Mouse (Mus musculus): ENCODE measurements around the gene 2310011J03Rik.
"Not testable (repeated sequence)": the region's sequence is repeated elsewhere in the genome, so short reads cannot be mapped to it uniquely, and the experiment has no call there.

The 2310011J03Rik gene

GRCm38 (mm10) chr10:80320340-80320760 lies at the start of gene 2310011J03Rik:
Gene 2310011J03Rik, minus strand, starts transcription at chr10:80320537.
- peak; percentile 88 for DNase-seq (ENCODE audit: low read depth, low spot score)

DNA sequence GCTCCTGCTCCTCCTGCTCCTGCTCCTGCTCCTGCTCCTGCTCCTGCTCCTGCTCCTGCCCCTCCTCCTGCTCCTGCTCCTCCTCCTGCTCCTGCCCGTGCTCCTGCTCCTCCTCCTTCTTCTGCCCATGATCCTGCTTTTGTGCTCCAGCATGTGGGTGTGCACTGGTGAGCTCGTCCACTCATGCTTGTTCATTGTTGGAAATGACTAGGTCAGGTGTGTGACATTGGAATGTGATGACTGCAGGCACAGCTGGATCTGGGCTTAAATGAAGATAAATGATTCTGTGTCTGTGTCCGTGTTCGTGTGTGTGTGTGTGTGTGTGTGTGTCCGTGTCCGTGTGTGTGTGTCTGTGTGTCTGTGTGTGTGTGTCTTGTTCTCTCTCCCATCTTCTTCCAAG lies 48.1 kb upstream of the 2310011J03Rik start:
- no peak for DNase-seq (ENCODE audit: low read depth, low spot score)

- no peak for DNase-seq (ENCODE audit: low read depth, low spot score)
Measured at GRCm38 (mm10) chr10:80367954-80368353, 47.6 kb upstream of the 2310011J03Rik start.

DNA sequence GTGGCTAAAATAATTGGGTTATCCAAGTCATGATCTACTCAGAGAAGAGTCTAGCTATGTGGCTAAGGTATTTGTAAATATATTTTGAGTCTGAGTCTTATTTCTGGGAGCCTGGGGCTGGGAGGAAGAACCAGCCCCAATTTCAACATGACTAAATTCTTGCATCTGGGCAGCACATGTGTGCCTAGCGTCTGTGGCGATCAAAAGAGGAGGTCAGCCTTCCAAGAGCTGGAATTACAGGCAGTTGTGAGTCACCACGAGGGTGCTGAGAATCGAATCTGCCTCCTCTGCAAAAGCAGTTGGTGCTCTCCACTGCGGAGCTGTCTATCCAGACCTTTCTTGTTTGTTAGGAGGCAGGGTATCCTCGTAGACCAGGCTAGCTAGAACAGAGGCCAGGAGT lies 45.4 kb upstream of the 2310011J03Rik start:
- no peak for DNase-seq (ENCODE audit: low read depth, low spot score)

GRCm38 (mm10) chr10:80363734-80364133 lies 43.4 kb upstream of the 2310011J03Rik start:
- no peak for DNase-seq (ENCODE audit: low read depth, low spot score)

DNA sequence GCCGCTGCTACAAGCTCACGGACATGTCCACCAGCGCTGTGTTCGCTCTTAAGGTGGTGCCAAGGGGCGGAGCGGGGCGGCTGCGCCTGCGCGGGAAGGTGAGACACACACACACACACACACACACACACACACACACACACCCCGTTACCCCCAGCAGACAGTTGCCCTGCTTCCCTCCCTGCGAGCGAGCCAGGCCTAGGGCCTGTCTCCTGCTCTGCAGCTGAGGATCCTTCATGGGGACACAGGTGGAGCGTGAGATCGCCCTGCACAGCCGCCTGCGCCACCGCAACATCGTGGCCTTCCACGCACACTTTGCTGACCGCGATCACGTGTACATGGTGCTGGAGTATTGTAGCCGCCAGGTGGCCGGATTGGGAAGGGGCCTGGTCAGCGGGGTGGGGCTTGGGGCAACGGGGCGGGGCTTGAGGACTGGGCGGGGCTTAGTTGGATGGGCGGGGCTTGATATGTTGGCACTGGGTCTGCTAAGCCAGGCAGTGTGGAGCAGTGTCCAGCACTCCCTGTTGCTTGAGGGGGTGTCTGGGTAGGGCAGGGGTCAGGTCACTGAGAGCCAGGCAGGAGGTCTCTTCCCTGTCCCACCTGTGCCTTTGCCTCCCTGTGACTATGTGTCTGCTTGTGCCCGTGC lies 37.8 kb upstream of the 2310011J03Rik start:
- no peak for DNase-seq (ENCODE audit: low read depth, low spot score)

DNA sequence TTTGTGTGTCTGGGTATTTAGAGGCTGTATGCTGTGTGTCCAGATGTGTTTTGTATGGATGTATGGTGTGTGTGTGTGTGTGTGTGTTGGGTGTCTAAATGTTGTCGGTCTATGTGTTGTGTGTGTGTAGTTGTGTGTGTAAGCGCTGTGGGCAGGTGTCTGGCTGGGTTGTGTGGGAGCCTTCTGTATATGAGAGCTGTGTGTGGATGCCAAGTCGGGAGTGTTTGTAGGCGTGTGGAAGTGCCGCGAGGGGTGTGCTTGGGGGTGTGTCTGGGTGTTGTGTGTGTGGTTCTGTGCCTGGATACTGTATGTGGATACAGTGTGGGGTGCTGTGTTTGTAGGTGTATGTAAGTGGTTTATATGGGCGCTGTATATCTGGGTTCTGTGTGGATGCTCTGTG lies 37.0 kb upstream of the 2310011J03Rik start:
- DNase-seq (ENCODE audit: low read depth, low spot score): no peak

- DNase-seq (ENCODE audit: low read depth, low spot score): no peak
Measured at GRCm38 (mm10) chr10:80356737-80357136, 36.4 kb upstream of the 2310011J03Rik start.

- DNase-seq (ENCODE audit: low read depth, low spot score): no peak
Measured at GRCm38 (mm10) chr10:80356001-80356682, 35.8 kb upstream of the 2310011J03Rik start, which contains the start of gene Plk5. Gene Plk5, plus strand, starts transcription at chr10:80356459.

GRCm38 (mm10) chr10:80355431-80355830 lies 35.1 kb upstream of the 2310011J03Rik start:
- no peak for DNase-seq (ENCODE audit: low read depth, low spot score)

DNA sequence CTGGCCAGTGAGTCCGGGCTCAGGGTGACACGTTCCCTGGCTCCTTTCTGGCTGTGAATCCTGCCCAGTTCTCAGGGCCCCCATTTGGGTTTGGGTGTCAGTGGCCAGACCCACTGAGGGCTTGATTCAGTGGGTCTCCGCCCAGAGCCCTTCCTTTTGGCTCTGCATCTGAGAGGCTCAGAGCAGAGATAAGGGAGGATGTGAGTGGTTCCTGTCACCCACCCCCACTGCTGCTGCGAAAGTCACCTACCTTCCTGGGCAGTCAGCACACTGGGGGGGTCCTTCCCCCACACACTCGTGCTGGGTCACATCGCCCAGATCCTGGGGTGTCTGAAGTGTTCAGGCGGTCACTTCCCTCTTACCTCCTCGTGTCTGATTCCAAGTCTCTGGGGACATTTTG lies 32.4 kb upstream of the 2310011J03Rik start:
- DNase-seq (ENCODE audit: low read depth, low spot score): no peak

DNA sequence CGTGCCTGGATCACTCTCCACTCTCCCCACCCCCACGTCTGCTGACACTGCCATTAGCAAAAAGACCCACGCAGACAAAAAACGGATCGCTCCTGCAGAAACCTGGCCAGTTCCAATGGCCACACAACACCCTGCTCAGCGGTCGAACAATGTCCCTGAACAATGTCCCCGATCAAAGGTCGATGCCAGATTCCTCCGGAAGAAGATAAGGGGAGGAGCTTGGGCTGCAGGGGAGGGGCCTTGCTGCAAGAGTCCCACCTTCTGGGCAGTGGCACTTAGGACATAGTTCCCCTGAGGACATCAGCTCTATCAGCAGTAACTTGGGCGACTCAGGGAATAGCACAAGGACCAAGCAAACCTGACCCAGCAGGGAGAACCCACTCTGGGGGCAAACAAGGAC lies 31.6 kb upstream of the 2310011J03Rik start:
- no peak for DNase-seq (ENCODE audit: low read depth, low spot score)

DNA sequence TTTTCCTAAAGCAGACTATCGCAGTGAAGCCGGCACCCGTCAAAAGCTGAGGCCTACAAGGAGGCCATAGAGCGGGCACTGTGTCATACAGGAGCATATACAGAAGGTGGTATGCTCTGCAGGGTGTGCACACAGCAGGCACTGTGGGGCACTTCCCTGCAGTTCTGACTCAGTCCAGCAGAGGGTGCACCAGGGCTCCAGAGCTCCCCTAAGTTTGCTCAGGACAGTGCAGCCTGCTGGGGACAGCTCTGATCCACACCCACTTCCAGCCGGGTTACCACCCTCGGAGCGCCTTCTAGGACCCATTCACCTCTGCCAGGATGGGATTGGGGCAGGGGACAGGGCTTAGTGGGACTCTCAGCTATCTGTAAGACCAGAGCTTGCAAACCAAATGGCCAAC lies 30.0 kb upstream of the 2310011J03Rik start:
- DNase-seq (ENCODE audit: low read depth, low spot score): peak; percentile 89

DNA sequence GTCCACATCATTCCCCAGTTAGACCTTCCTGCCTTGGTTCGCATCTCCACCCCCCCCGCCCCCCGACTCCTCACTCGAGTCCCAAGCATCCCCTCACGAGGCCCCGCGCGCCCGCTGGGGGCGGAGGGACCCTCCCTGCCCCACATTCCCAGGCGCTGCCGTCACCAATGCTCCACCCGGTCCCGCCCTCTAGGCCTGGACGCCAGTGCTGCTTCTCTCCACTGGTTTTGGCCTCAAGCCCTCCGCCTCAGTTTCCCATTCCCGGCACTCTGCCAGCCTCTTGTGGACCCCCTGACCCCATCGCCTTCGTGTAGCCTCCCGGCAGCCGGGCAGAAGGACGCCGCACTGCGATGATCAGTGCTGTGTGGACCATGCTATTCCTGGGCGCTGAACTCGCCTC lies 28.6 kb upstream of the 2310011J03Rik start:
- no peak for DNase-seq (ENCODE audit: low read depth, low spot score)

GRCm38 (mm10) chr10:80348244-80348781 lies 28.0 kb upstream of the 2310011J03Rik start, which contains the start of gene Adamtsl5:
Gene Adamtsl5, minus strand, starts transcription at chr10:80348412.
- DNase-seq (ENCODE audit: low read depth, low spot score): no peak

GRCm38 (mm10) chr10:80347514-80347967 lies 27.2 kb upstream of the 2310011J03Rik start:
- DNase-seq (ENCODE audit: low read depth, low spot score): no peak

DNA sequence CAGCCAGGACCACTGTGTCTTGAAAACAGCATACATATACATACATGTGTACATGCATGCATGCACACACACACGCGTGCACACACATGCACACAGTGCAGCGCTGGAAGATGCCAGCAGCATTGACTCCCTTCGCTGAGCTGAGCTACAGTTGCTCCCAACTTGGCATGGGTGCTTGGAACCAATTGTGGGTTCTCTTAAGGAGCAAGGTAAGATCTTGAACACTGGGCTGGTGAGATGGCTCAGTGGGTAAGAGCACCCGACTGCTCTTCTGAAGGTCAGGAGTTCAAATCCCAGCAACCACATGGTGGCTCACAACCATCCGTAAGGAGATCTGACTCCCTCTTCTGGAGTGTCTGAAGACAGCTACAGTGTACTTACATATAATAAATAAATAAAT lies 25.6 kb upstream of the 2310011J03Rik start:
- DNase-seq (ENCODE audit: low read depth, low spot score): not testable (repeated sequence)

DNA sequence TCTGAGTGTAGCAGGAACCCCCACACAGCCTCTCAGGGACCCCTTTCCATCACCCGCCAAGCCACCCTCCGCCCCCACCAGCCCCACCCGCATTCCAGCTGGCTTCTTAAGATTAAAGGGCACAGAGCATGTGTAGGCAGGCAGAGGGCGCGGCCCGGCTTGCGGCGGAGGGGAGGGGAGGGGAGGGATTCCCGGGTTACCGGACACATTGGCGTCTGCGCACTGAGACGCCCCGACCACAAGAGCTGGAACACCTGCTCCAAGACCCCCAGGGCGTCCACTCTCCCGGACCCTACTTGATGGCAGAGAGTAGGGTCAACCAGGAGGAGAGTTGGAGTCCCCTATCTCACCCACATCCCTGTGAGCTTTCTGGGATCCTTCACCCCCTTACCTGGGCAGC lies 24.8 kb upstream of the 2310011J03Rik start:
- no peak for DNase-seq (ENCODE audit: low read depth, low spot score)

DNA sequence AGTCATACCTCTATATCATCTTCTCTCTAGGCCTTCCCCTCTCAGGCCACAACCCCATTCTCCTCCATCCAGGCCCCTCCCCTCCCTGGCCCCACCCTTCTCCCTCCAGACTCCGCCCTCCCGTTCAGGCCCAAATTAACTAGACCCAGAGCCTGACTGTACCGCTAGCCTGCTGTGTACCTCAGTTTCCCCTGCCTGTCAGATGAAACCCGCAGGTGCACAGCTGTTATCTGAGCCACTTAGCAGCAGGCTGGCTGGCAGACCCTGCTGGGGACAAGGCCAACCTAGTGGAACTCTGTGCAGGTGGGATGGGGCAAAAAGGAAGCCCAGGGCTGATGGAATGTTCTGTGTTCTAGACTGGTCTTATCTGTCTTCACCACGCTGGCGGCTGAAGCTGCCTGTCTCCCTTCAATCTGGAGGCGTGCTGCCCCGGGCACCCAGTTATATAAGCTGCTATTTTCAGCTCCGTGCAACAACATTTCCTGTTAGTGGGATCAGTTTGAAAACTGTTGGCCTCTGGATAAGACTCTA lies 23.9 kb upstream of the 2310011J03Rik start:
- DNase-seq (ENCODE audit: low read depth, low spot score): no peak

DNA sequence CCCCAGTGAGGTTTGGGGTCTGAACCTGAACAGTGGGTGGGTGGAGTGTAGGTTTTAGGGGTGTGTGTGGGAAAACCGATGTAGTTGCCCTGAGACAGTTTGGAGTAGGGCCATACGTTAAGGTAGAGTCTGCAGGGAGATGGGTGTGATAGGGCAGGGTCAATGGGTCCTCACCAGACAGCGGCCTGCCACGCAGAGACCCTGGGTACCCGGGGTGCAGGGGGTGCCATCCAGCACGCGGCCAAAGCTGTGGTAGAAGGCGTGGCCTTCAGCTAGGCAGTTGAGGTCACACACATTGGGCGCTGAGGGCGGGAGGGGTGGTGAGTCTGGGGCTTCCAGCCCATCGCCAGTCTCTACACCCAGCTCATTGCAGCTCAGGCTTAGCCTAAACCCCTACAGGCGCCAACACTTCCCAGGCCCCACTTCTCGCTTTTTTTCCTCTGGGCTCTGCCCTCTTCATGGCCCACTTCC lies 23.1 kb upstream of the 2310011J03Rik start:
- no peak for DNase-seq (ENCODE audit: low read depth, low spot score)

DNA sequence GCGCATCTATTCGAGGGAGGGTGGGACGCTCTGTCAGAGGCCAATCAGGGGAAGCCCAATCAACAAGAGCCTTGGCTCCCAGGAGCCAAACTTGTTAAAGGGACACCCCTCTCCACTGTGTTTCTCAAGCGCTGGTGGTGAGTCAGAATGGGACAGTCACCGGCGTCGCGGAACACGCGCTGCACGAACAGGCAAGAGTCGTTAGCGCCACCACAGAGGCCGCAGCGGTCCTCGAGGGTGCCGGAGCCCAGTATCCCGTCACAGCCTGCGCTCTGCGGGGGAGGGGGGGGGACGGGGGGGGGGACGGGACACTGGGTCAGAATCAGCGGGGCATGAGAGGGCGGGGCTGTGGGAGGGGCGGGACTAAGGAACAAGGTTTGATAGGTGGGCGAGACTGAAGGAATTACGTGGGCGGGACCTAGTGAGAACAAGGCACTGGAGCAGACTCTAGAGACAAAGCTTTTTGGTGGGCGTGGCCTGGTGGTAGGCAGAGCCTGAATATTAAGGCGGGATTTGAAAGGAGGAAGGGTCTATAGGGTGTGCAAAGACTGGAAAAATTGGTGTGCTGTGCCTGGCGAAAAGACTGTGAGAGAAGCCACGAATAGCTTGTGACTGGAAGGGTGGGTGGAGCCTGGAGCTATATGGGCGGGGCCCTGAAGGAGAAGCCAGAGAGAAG lies 22.6 kb upstream of the 2310011J03Rik start:
- DNase-seq (ENCODE audit: low read depth, low spot score): peak; percentile 59

GRCm38 (mm10) chr10:80342305-80342748 lies 22.0 kb upstream of the 2310011J03Rik start:
- DNase-seq (ENCODE audit: low read depth, low spot score): no peak
